Mouse (Mus musculus) adrenal gland, adult (tissue): ENCODE measurements around the gene Hmga2.
"Not testable (repeated sequence)": the region's sequence is repeated elsewhere in the genome, so short reads cannot be mapped to it uniquely, and the experiment has no call there.

Experiments used
- DNase-seq, 2 experiments: peaks; one replicate each; pipeline ENCODE4 v3.0.0; 2022 to 2023; ENCODE audit warnings: low spot score in 1 of 2; ENCODE audit not compliant: inconsistent age in 2 of 2

Gene Hmga2

GRCm38 (mm10) chr10:120363983-120364582 lies 112.2 kb downstream of the Hmga2 start:
- DNase-seq, result no peak

DNA sequence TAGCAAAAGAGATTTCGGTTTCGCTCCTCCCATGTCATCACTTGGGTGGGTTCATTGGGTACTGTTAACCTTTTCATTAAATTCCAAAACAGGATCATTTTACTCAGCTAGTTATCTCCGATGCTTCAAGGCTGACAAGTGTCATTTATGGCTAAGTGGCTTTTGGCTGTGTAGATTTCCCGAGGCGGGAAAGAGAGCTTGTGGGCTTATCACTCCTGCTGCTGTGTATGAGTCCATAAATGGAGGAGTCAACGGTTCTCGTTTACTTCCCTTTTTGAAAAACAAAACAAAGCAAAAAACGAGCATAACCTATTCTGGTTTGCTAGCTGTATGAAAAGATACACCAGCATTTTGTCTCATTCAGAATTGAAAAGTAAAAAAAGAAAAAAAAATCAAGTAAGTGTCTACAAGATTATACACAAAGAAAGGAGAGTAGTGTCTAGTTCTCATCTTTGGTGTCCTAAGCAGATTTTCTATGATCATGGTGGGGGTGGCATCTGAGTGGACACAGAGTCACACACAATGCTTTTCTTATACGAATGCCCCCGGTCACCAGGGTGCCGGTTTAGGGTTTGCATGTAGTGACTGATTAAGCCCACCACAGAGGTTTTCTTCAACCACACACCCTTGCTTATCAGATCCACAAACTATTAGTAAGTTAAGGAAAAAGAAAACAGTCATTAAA lies 112.8 kb downstream of the Hmga2 start:
- not testable (repeated sequence) for DNase-seq

DNA sequence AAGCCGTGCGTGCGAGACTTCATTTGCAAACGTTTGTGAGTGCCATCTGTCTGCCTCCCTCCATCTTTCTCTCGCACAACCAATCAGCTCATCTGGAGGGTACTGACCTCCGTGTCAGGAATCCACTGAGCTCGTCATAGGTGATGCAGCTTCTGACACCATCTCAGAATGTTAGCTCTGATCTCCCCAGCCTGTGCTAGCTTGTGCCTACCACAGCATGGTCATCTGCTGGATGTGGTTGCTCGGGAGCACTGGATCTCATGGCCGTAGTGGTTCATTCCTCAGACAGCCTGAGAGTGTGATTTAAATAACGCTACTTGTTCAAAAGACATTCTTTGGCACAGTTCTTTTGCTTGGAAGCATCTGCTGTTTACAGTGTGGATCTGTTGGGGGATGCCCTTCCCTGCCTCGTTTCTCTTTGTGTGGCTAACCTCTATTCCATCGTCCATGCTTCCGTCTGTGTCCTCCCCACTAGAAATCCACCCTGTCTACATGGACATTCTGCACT lies 121.7 kb downstream of the Hmga2 start:
- DNase-seq, result no peak

DNA sequence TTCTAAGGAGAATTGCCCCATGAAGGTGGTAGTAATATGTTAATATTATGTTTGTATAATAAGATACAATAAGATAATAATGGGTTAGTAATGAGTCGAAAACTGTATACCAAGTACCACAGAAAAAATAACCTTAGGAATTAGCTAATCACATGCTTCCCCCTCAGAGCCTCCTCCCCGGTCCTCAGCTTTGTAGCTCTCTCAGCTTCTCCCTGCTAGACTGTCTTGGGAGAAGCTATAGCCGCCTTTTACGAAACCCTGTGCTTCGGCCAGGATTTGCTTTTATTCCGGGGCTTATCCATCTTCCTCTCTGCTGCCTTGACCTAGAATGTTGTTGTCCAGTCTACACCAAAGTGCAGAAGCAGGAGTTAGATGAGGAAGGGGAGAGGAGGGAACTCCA lies 130.9 kb downstream of the Hmga2 start:
- DNase-seq, result no peak

- DNase-seq, result no peak
Observed at GRCm38 (mm10) chr10:120344558-120345318, 131.5 kb downstream of the Hmga2 start.

DNA sequence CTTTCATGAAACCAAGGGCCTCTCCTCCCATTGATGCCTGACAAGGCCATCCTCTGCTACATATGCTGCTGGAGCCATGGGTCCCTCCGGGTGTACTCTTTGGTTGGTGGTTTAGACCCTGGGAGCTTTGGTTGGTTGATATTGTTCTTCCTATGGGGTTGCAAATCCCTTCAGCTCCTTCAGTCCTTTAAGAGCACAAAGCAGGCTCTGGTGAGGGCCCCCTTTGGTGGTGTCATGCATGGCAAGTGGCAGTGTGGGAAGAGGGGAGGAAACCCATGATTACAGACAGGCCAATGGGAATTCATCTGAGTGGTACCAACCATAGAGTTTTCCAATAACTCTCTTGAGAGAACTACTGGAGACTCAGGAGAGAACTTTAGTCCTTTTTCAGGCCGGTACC lies 136.4 kb downstream of the Hmga2 start:
- not testable (repeated sequence) for DNase-seq

DNA sequence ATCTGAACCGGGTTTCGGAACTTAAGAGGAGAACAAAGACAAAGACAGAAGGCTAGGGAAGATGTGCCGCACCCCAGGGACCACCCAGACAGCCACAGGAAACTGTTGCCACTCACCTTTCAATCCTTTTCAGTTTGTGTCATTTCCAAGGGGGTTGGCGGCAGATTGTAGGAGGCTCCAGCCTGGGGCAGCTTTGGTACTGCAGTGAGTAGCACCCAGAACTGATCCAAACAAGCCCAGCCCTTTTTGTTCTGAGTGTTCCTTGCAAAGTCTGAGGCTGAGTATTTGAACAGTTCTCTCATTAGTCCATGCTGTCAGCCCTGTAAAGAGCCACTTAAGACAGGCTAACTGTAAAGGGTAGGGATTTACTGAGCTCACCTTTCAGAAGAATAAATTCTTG lies 136.9 kb downstream of the Hmga2 start:
- DNase-seq, result no peak

GRCm38 (mm10) chr10:120338841-120339240 lies 137.4 kb downstream of the Hmga2 start:
- DNase-seq, result no peak

GRCm38 (mm10) chr10:120338431-120338830 lies 137.8 kb downstream of the Hmga2 start:
- DNase-seq, result not testable (repeated sequence)

DNA sequence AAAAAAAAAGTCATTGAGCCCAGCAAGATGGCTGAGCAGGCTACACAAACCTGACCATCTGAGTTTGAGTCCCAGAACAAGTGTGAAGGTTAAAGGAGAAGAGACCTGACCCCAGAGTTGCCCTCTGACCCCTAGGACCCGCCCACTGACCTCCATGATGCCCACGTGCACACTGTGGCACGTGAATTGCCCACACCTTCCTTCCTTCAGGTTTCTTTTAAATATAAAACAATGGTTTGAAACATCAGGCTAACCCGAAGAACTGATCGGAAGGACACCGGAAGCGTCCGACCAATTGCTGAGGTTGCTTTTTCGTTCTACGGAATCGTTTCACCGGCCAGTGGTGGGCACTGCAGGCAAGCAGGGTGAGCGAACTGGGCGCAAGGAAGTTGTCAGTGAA lies 148.3 kb downstream of the Hmga2 start:
- no peak for DNase-seq

GRCm38 (mm10) chr10:120323584-120324203 lies 152.6 kb downstream of the Hmga2 start:
- no peak for DNase-seq

DNA sequence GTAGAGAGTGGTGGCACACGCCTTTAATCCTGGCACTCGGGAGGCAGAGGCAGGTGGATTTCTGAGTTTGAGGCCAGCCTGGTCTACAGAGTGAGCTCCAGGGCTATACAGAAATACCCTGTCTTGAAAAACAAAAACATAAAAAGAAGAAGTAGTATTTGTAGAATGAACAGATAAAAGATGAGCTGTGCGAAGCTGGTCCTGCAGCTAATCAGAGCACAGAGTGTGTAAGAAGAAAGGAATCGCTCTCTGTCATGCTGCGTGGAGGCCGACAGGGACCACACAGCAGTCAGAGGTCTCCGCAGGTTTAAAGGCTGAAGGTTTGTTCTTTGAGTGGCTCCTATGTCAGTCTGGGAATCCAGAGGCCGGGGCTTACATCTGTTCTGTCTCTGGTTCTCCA lies 153.5 kb downstream of the Hmga2 start:
- DNase-seq, result no peak

DNA sequence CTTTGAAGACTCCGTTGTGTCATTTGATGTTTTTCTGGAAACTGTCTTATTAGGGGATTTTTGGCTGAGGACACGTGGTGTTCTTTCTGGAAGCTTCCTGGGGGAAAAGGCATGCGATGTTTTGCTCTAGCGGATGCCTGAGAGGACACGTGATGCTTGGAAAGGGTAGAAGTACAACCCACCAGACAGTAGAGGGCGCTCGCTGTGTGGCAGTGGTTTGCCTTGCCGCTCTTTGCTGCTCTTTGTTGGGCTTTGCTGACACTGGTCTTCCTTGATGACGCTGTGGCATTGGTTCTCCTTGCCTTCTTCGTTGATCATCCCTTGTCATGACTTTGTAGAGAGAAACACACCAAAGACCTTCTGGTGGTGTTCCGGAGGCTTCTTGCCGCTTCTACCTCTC lies 156.7 kb downstream of the Hmga2 start:
- DNase-seq, result no peak
